Mouse (Mus musculus) cerebral cortex, adult 2 months (tissue): Measurements from ENCODE around the gene Spsb1.

Experiments
- WGBS: fragments of 180-500 bp; shearing (Covaris S2); methylation state at CpG from one replicate; pipeline ENCODE4 v1.1.7; 2018; 5-methylcytosine and 5-hydroxymethylcytosine counted together

The Spsb1 gene

GRCm38 (mm10) chr4:149855892-149856807 lies 98.7 kb downstream of the Spsb1 start:
- 61% methylated on average over 19 of the region's 19 CpGs for WGBS

- 69% methylated on average over 10 of the region's 10 CpGs for WGBS
Measured at GRCm38 (mm10) chr4:149855180-149855891, 99.5 kb downstream of the Spsb1 start.

GRCm38 (mm10) chr4:149854770-149855169 lies 100.1 kb downstream of the Spsb1 start:
- 62% methylated on average over 9 of the region's 9 CpGs for WGBS

- 5% methylated on average over 21 of the region's 21 CpGs for WGBS
Measured at GRCm38 (mm10) chr4:149854301-149854708, 100.5 kb downstream of the Spsb1 start.

- 73% methylated on average over 4 of the region's 4 CpGs for WGBS
Measured at GRCm38 (mm10) chr4:149853698-149854284, 101.1 kb downstream of the Spsb1 start.

GRCm38 (mm10) chr4:149851554-149851953 lies 103.3 kb downstream of the Spsb1 start:
- 88% methylated on average over 8 of the region's 8 CpGs for WGBS

- WGBS: 42% methylated on average over 10 of the region's 10 CpGs
Measured at GRCm38 (mm10) chr4:149850674-149851073, 104.2 kb downstream of the Spsb1 start.

- 75% methylated on average over 7 of the region's 7 CpGs for WGBS
Measured at GRCm38 (mm10) chr4:149850045-149850444, 104.8 kb downstream of the Spsb1 start.

GRCm38 (mm10) chr4:149849035-149849434 lies 105.8 kb downstream of the Spsb1 start:
- 71% methylated on average over 5 of the region's 5 CpGs for WGBS

GRCm38 (mm10) chr4:149846861-149847631 lies 107.8 kb downstream of the Spsb1 start:
- 63% methylated on average over 22 of the region's 22 CpGs for WGBS
